Mouse (Mus musculus) cerebellum, adult 18-20 months (tissue): ENCODE measurements at regions not wholly inside any gene's neighbourhood (a gene's known extent, or its start where the extent isn't known, plus 50 kb on each side); places are given as distances from the start of the nearest gene placed in this dataset.
"Not testable (repeated sequence)": the region's sequence is repeated elsewhere in the genome, so short reads cannot be mapped to it uniquely, and the experiment has no call there.

Experiments used
- DNase-seq, 2 experiments: peaks; one replicate each; pipeline ENCODE4 v3.0.0; 2021

GRCm38 (mm10) chr6:89161746-89162145 lies 200.7 kb downstream of the Plxna1 start:
- no peak for DNase-seq

DNA sequence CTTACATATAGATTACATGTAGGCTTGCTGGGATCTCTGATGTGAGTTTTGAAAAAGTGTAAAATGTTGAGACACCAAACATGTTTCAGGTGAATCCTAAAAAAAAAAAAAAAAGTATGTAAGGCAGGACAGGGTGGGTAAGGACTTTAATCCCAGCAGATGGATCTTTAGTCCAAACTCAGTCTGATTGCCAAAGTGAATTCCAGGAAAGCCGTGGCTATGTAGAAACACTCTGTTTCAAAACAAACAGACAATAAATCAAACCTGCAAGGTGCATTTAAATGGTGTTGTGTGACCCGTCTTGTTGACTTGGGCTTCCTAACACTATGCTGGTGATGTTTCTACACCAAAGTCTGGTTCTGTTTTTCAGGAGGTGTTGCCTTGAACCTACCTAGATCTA lies 192.9 kb downstream of the Plxna1 start:
- DNase-seq: no peak

DNA sequence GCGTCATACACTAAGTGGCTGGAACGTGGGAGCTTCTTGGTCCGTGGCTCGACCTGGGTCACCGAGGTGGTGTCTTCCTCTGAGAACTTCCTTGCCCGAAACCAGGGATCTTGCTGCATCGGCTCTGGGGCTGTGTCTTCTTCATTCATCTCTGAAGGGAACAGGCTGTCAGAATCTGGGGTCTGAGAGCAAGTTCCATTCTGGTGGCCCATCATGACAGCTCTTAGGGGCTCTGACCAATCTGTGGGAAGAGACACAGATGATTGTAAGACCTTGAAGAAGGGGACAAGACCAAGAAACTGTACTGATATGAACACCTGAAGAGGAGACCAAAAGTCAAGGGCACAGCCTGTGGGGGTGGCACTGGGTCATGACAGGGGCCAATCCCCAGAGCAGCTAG lies 177.5 kb downstream of the Plxna1 start:
- not testable (repeated sequence) for DNase-seq

- not testable (repeated sequence) for DNase-seq
Observed at GRCm38 (mm10) chr6:89200514-89201284, 161.7 kb downstream of the Plxna1 start.

- no peak for DNase-seq
Observed at GRCm38 (mm10) chr6:89215021-89215420, 147.4 kb downstream of the Plxna1 start.

- peak in 1 of 2 experiments; percentile 36 for DNase-seq
Observed at GRCm38 (mm10) chr6:89235416-89236075, 126.9 kb downstream of the Plxna1 start.

DNA sequence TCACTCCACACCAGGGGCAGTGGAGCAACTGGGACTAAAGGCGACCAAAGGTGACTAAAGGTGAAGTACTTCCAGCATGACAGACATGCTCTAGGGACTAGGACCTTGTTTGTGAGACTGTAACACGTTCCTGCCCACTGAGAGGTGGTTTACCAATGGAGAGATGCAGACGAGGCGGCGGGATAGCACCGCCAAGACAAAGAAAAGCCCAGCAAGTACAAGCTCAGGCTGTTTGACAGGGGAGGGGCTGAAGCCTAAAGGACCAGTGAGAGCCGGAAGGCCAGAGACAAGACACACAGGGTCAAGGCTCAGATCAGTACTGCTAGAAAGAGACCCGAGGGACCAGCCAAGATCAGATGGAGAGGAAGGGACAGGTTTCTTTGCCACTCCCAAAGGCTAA lies 126.2 kb downstream of the Plxna1 start:
- peak in 1 of 2 experiments; percentile 23 for DNase-seq

DNA sequence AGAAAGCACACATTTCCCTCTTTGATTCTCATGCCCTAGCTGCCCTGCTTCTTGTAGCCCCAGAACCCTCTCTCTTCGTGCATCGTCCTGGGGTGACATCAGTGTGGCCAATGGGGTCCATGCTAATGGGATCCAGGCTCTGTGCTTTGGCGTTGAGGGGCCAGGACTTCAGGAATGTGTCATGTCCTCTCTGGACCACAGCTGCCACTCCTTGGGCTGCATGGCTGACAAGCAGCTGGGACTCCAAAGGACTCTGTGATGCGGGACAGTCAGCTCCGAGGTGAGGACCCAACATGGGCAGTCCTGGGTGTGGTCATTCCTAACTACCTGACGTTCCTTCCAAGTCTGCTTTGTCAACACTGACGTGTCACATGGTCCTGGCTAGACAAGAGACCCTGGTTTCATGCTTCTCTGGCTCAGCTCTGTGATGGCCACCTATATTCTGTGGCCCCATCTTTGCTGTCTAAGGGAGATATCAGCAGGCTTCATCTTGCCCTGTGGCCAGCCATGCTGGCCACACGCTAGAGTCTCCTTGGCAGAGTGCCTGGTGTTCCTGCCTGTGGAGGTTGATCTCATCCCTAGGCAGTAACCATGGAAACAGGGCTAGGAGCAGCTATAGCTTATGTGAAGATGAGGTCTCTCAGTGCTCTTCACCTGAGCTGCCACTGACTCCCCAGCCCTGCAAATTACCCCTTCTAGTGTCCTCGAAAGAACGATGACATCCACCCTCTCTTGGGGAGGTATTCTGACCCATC lies 125.4 kb downstream of the Plxna1 start:
- DNase-seq: peak; percentile 91 to 95

GRCm38 (mm10) chr6:89238871-89239270 lies 123.5 kb downstream of the Plxna1 start:
- peak; percentile 34 to 47 for DNase-seq

- peak; percentile 92 to 94 for DNase-seq
Observed at GRCm38 (mm10) chr6:89239511-89239910, 122.9 kb downstream of the Plxna1 start.

DNA sequence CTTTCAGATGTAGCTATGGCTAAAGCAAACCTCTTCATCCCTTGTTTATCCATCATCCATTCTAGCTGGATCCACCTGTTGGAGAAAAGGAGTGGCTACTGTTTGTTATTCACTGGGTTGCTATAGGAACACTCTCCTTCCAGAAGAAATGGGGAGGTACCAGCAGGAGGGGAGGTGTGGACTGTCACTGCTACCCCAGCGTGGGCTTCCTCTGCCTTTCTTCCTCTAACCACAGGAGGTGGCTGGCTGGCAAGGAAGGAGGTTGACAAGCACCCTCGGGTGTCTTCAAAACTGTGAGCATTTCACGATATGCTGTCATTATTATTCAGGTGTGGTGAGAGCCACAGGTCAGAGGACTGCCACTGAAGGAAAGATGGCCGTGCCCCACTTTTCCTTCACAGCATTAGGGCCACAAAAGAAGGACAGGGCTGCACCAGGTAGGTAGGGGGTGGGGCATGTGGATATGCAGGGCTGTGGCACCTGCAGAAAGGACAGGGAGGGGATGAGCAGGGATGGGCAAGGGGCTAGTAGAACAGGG lies 122.2 kb downstream of the Plxna1 start:
- peak in 1 of 2 experiments; percentile 22 for DNase-seq

GRCm38 (mm10) chr6:89242371-89243288 lies 119.8 kb downstream of the Plxna1 start:
- no peak for DNase-seq

DNA sequence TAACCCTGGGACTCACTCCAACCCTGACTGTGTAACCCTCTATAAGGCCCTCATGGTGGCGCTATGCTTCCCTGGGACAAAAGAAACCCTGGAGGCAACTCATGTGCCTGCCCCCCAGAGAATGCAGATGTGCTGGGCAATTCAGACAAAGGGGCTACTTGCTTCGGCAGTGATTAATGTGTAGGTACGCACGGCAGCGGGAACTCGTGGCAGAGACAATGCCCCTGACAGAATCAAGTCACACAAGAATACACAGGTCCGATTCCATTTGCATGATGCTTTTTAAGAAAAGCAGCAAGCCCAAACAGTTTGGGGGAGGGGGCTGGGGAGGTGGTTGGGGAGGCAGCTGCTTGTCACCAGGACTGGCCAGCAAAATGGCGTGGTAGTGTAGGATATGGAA lies 116.9 kb downstream of the Plxna1 start:
- DNase-seq: no peak

DNA sequence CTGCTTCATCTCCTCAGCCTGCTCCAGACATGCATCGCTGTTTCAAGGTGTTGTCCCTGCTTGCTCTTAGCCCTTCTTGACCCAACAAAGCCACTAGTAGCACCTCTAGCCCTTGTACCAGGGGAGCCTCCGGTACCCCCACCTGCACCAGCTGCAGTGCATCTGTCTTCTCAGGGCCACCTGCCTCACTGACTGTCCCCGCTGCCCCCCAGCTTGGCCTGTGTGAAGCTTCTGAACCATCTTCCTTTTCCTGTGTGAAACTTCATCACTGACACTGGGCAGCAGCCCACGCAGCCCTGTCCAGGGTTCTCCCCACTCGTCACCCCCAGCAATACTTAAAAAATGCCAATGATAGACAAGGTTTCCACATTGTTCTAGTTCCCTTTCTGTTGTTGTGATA lies 116.2 kb downstream of the Plxna1 start:
- no peak for DNase-seq

- DNase-seq: no peak
Observed at GRCm38 (mm10) chr6:89248574-89248973, 113.8 kb downstream of the Plxna1 start.

DNA sequence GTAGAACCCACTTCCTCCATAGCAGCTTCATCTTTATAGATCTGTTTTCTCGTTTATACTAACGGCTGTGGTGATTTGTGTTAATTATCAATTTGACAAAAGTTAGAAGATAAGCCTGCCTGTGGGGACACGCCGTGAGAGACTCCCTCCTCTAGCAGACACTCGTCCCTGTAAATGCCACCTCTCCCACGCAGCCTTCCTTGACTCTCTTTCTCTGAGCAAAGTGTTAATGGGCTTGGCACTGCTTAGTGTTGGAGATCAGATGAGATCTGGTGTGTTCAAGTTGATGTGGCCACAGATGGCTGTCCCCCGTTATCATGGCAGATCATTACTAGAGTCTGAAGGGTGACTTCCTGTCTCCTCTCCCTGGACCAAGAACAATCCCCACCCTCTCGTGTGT lies 113.1 kb downstream of the Plxna1 start:
- DNase-seq: no peak

GRCm38 (mm10) chr6:89251641-89252040 lies 110.8 kb downstream of the Plxna1 start:
- DNase-seq: no peak

DNA sequence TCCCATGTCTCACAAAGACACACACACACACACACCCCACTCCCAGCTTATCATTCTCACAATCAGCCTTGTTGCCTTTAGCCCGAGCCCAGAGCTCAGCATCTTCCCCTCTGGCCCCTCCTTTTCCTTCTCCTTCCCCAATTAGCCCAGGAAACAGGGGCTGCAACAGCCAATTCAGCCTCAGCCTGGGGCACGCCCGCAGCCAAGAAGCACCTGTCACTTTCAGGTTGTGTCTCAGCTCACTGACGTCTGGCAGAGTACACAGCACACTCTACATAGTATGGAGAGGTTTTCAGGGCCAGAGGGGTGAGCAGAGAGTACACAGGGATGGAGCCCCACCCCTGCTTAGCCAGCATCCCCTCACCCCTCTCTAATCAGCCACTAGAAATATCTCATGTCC lies 106.4 kb downstream of the Plxna1 start:
- DNase-seq: no peak

GRCm38 (mm10) chr6:89256630-89257292 lies 105.7 kb downstream of the Plxna1 start:
- no peak for DNase-seq

- no peak for DNase-seq
Observed at GRCm38 (mm10) chr6:89257416-89257815, 105.0 kb downstream of the Plxna1 start.

DNA sequence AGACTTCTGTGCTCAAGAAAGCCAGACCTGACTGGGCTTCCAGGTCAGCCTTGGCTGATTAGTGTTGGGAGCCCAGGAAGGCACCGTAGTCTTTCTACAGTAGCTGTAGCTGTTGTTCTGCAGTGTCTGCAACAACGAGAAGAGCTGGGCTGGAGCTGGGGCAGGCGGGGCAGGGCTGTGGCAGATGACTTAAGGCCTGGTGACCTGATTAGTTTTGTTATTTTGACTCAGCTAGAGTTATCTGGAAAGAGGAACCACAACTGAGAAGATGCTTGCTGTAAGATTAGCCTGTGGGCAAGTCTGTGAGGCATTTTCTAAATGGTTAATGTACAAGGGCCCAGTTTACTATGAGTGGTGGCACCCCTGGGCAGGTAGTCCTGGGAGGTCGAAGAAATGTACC lies 104.3 kb downstream of the Plxna1 start:
- no peak for DNase-seq
